Mouse (Mus musculus) intestine, embryonic 15.5 days (tissue): ENCODE data around the gene Krtap3-1. TPM values are rescaled to one million over a fixed set of nuclear protein-coding genes. Genes with fewer than 3 reads are reported as not detected.

Experiments
- polyA plus RNA-seq: library from polyadenylated mRNA; unstranded; fragments of >200 nt; fragmentation: Nextera tagmentation; extraction: Ambion mirVana; gene quantifications from 2 replicates; pipeline ENCODE4 v1.2.1, GENCODE M21; 2015

The Krtap3-1 gene
- polyA plus RNA-seq, 1 experiment from 2014 or later, result not detected

Other genes with a start within 250 kb of the Krtap3-1 start
- gene Krt25, start 243.7 kb downstream of the Krtap3-1 start, polyA plus RNA-seq, result not detected in 2 replicates
- 0.11 TPM in 1 of 2 replicates, not detected in the other for gene Krt26, start 228.7 kb downstream of the Krtap3-1 start, polyA plus RNA-seq
- gene Krt27, start 215.5 kb downstream of the Krtap3-1 start, polyA plus RNA-seq, result not detected in 2 replicates
- gene Krt28, start 191.7 kb downstream of the Krtap3-1 start, polyA plus RNA-seq, result 0.09 TPM in 1 of 2 replicates, not detected in the other
- 18.3 and 21.2 TPM in 2 replicates for gene Krt10, start 177.3 kb downstream of the Krtap3-1 start, polyA plus RNA-seq
- not detected in 2 replicates for gene Krt12, start 144.4 kb downstream of the Krtap3-1 start, polyA plus RNA-seq
- 64.3 and 72.9 TPM in 2 replicates for gene Krt20, start 128.5 kb downstream of the Krtap3-1 start, polyA plus RNA-seq
- 12.2 and 13.1 TPM in 2 replicates for gene Krt23, start 73.5 kb downstream of the Krtap3-1 start, polyA plus RNA-seq
- not detected in 2 replicates for gene Krt39, start 45.3 kb downstream of the Krtap3-1 start, polyA plus RNA-seq
- gene Krt40, start 23.5 kb downstream of the Krtap3-1 start, polyA plus RNA-seq, result not detected in 2 replicates
- not detected in 2 replicates for gene Krtap3-3, start 15.8 kb downstream of the Krtap3-1 start, polyA plus RNA-seq
- gene Krtap3-2, start 9.8 kb downstream of the Krtap3-1 start, polyA plus RNA-seq, result not detected in 2 replicates
- gene Gm11939, start 7.2 kb downstream of the Krtap3-1 start, polyA plus RNA-seq, result not detected in 2 replicates
- gene Krtap1-5, start 14.4 kb upstream of the Krtap3-1 start, polyA plus RNA-seq, result not detected in 2 replicates
- gene Krtap1-4, start 17.0 kb upstream of the Krtap3-1 start, polyA plus RNA-seq, result not detected in 2 replicates
- gene Krtap1-3, start 24.7 kb upstream of the Krtap3-1 start, polyA plus RNA-seq, result not detected in 2 replicates
- not detected in 2 replicates for gene Krtap9-3, start 31.5 kb upstream of the Krtap3-1 start, polyA plus RNA-seq
- gene Gm11938, start 36.7 kb upstream of the Krtap3-1 start, polyA plus RNA-seq, result not detected in 2 replicates
- gene Gm11937, start 43.6 kb upstream of the Krtap3-1 start, polyA plus RNA-seq, result not detected in 2 replicates
- not detected in 2 replicates for gene Krtap2-4, start 48.2 kb upstream of the Krtap3-1 start, polyA plus RNA-seq
- gene Gm11562, start 53.8 kb upstream of the Krtap3-1 start, polyA plus RNA-seq, result not detected in 2 replicates
- gene Krtap4-1, start 61.6 kb upstream of the Krtap3-1 start, polyA plus RNA-seq, result not detected in 2 replicates
- not detected in 2 replicates for gene Krtap4-2, start 68.5 kb upstream of the Krtap3-1 start, polyA plus RNA-seq
- gene Krtap4-7, start 77.5 kb upstream of the Krtap3-1 start, polyA plus RNA-seq, result not detected in 2 replicates
- not detected in 2 replicates for gene Gm11555, start 83.6 kb upstream of the Krtap3-1 start, polyA plus RNA-seq
- gene Gm11563, start 92.3 kb upstream of the Krtap3-1 start, polyA plus RNA-seq, result not detected in 2 replicates
- not detected in 2 replicates for gene Krtap4-6, start 99.3 kb upstream of the Krtap3-1 start, polyA plus RNA-seq
- gene Gm14190, start 124.1 kb upstream of the Krtap3-1 start, polyA plus RNA-seq, result not detected in 2 replicates
- not detected in 2 replicates for gene Gm14180, start 167.7 kb upstream of the Krtap3-1 start, polyA plus RNA-seq
- gene Gm11595, start 206.3 kb upstream of the Krtap3-1 start, polyA plus RNA-seq, result not detected in 2 replicates
- not detected in 2 replicates for gene Krtap4-8, start 214.1 kb upstream of the Krtap3-1 start, polyA plus RNA-seq
- gene Krtap4-9, start 218.6 kb upstream of the Krtap3-1 start, polyA plus RNA-seq, result not detected in 2 replicates
- gene Gm11596, start 226.8 kb upstream of the Krtap3-1 start, polyA plus RNA-seq, result not detected in 2 replicates
- gene Gm11569, start 232.3 kb upstream of the Krtap3-1 start, polyA plus RNA-seq, result not detected in 2 replicates
- gene Gm11554, start 237.8 kb upstream of the Krtap3-1 start, polyA plus RNA-seq, result not detected in 2 replicates
- not detected in 2 replicates for gene Krtap4-13, start 243.3 kb upstream of the Krtap3-1 start, polyA plus RNA-seq
- not detected in 2 replicates for gene Gm11564, start 249.0 kb upstream of the Krtap3-1 start, polyA plus RNA-seq